Mouse (Mus musculus): ENCODE results near the gene Cda. TPM values are rescaled to one million over a fixed set of nuclear protein-coding genes. Genes with fewer than 3 reads are reported as not detected.

Gene Cda
- total and polyA plus RNA-seq, 2 experiments from 2014 or later, result 2.7 to 7.6 TPM

DNA sequence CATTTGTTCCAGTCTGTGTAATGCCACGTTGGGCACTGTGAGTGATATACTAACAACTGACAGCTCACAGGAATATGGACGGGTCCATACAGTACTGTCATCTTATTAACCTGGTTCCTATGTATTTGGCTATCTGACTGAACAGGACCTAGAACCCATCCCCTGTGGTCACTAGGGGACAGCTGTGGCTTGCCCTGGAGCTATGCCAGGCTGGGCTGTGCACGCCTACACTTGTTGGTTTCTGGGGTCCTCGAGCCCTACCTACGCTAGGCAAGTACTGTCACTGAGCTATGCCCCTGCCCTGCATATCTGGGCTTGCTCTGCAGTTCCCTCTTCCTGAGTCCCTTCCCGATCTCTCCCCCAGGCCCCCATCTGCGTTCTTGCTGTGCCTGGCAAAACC, 46.3 kb downstream of the Cda start:
- Histone ChIP-seq H3K27ac (ENCODE audit: low read depth) (no peak overlapping the region), H3K36me3 (replicated peaks; ENCODE audit: control insufficient read depth, insufficient read depth, low read length) (peaks cover 27% of the 10 kb centered on the region; the same call in 1 of the 2 replicates), H3K4me2 (ENCODE audit: low read depth, low read length) (no peak overlapping the region), H3K9me3 (replicated peaks; ENCODE audit: control insufficient read depth, low read length) (no peaks in the 10 kb centered on the region), H3K4me3 (ENCODE audit: low read depth, low read length) (no peak overlapping the region), H3K9ac (replicated peaks; ENCODE audit: low read depth, low read length) (no peak overlapping the region), H3K4me1 (ENCODE audit: control insufficient read depth, insufficient read depth) (peaks cover 18% of the 10 kb centered on the region), H3K27me3 (ENCODE audit: control insufficient read depth, insufficient read depth, low read length) (no peaks in the 10 kb centered on the region)
- ATAC-seq (ENCODE audit: insufficient read depth, low read depth) (no peak), DNase-seq (ENCODE audit: low spot score) (no peak)
- TF ChIP-seq EP300 (IDR thresholded peaks at IDR 0.05; ENCODE audit: low read depth) (no peak), CTCF (IDR thresholded peaks at IDR 0.05; ENCODE audit: low read depth) (no peak)
- WGBS, result 68% methylated on average over 7 of the region's 7 CpGs

GRCm38 (mm10) chr4:138320711-138321110, 47.1 kb downstream of the Cda start:
- no peak for DNase-seq (ENCODE audit: low spot score)
- Histone ChIP-seq H3K36me3 (replicated peaks; ENCODE audit: control insufficient read depth, insufficient read depth, low read length) (peaks cover 32% of the 10 kb centered on the region; the same call in 1 of the 2 replicates), H3K27ac (ENCODE audit: low read depth) (no peak overlapping the region), H3K4me3 (ENCODE audit: low read depth, low read length) (no peak overlapping the region), H3K4me1 (ENCODE audit: control insufficient read depth, insufficient read depth) (peaks cover 17% of the 10 kb centered on the region), H3K4me2 (ENCODE audit: low read depth, low read length) (no peak overlapping the region), H3K9me3 (replicated peaks; ENCODE audit: control insufficient read depth, low read length) (no peaks in the 10 kb centered on the region), H3K27me3 (ENCODE audit: control insufficient read depth, insufficient read depth, low read length) (no peaks in the 10 kb centered on the region), H3K9ac (replicated peaks; ENCODE audit: low read depth, low read length) (no peak overlapping the region)
- no peak for TF ChIP-seq EP300 (IDR thresholded peaks at IDR 0.05; ENCODE audit: low read depth)
- TF ChIP-seq CTCF (IDR thresholded peaks at IDR 0.05; ENCODE audit: low read depth), result no peak
- no peak for ATAC-seq (ENCODE audit: insufficient read depth, low read depth)
- WGBS, result 59% methylated on average over 9 of the region's 11 CpGs

DNA sequence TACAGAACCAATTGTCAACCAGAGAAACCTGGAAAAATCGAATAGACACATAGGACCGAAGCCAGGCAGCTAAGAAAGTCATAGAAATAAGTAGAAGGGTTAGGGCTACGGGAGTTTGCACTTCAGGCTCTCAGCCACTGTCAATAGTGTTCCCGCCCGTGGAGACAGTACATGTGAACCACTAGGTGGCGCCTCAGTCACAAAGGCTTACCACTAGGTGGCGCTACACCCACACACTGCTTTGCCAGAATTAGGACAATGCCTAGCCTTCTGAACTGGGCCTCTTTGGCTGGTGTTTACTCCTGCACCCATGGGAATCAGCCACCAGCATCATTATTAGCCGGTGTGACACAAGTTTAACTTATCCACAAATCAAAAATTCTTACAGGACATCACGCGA, 48.3 kb downstream of the Cda start:
- peak; percentile 34; the same call in 1 of the 2 replicates for ATAC-seq (ENCODE audit: insufficient read depth, low read depth)
- Histone ChIP-seq H3K4me3 (ENCODE audit: low read depth, low read length) (no peak overlapping the region), H3K36me3 (replicated peaks; ENCODE audit: control insufficient read depth, insufficient read depth, low read length) (peaks cover 44% of the 10 kb centered on the region), H3K4me2 (ENCODE audit: low read depth, low read length) (no peak overlapping the region), H3K9me3 (replicated peaks; ENCODE audit: control insufficient read depth, low read length) (no peaks in the 10 kb centered on the region), H3K9ac (replicated peaks; ENCODE audit: low read depth, low read length) (no peak overlapping the region), H3K27ac (ENCODE audit: low read depth) (no peak overlapping the region), H3K27me3 (ENCODE audit: control insufficient read depth, insufficient read depth, low read length) (no peaks in the 10 kb centered on the region), H3K4me1 (ENCODE audit: control insufficient read depth, insufficient read depth) (peaks cover 17% of the 10 kb centered on the region)
- TF ChIP-seq EP300 (IDR thresholded peaks at IDR 0.05; ENCODE audit: low read depth) (no peak), CTCF (IDR thresholded peaks at IDR 0.05; ENCODE audit: low read depth) (peak; percentile 100)
- 33% methylated on average over 10 of the region's 10 CpGs for WGBS
- peak; percentile 75 for DNase-seq (ENCODE audit: low spot score)

DNA sequence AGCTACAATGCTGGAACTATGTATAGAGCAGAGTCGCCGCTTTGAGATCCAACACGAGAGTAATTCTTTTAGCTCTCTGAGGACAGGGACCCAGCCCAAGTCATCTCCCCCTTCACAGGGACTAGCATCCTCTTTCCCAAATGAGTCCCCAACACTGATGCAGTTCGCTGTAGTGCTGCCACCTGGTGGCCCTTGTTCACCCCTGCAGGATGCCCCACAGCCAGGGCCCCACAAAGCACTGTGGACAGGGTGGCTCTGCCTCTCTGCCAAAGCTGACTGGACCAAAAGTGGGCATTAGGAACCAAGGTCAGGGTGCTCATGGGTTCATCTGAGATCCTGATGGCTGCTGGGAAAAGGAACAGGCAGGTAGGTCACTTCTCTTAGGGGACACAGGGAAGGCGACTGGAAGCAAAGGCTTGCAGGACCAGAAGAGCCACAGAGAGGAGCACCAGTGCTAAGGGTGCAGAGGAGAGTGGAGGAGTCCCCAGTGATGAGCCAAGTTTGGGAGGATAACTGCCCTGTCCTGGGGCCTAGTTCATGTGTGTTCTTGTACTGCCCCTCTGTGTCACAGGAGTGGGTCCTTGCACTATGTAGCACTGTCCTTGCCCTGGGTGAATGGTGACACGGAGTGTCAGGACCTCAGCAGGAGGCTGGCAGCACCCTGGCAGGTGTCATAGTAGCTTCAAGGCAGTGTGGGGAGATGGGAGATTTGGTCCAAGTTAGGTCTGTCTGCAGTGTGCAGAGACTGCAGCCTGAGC, 49.1 kb downstream of the Cda start:
- 55% methylated on average over 6 of the region's 6 CpGs for WGBS
- no peak for ATAC-seq (ENCODE audit: insufficient read depth, low read depth)
- Histone ChIP-seq H3K4me2 (ENCODE audit: low read depth, low read length) (no peak overlapping the region), H3K27ac (ENCODE audit: low read depth) (no peak overlapping the region), H3K27me3 (ENCODE audit: control insufficient read depth, insufficient read depth, low read length) (no peaks in the 10 kb centered on the region), H3K9ac (replicated peaks; ENCODE audit: low read depth, low read length) (no peak overlapping the region), H3K9me3 (replicated peaks; ENCODE audit: control insufficient read depth, low read length) (no peaks in the 10 kb centered on the region), H3K36me3 (replicated peaks; ENCODE audit: control insufficient read depth, insufficient read depth, low read length) (peaks cover 52% of the 10 kb centered on the region), H3K4me3 (ENCODE audit: low read depth, low read length) (no peak overlapping the region), H3K4me1 (ENCODE audit: control insufficient read depth, insufficient read depth) (peaks cover 11% of the 10 kb centered on the region)
- no peak for DNase-seq (ENCODE audit: low spot score)
- TF ChIP-seq CTCF (IDR thresholded peaks at IDR 0.05; ENCODE audit: low read depth) (peak; percentile 79), EP300 (IDR thresholded peaks at IDR 0.05; ENCODE audit: low read depth) (no peak)

DNA sequence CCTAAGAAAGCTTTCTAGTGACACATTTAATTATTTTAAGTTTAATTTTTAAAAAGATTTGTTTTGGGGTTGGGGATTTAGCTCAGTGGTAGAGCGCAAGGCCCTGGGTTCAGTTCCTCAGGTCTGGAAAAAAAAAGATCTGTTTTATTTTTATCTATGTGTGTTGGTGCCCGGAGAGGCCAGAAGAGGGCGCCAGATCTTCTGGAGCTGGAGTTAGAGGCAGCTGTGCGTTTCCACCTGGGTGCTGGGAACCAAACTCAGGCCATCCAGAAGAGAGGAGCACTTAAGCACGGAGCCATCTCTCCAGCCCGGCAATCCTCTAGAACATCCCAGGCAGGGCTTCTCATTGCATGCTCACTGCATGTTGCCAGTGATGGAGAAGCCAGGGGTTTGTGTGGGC, 51.4 kb downstream of the Cda start:
- TF ChIP-seq EP300 (IDR thresholded peaks at IDR 0.05; ENCODE audit: low read depth) (no peak), CTCF (IDR thresholded peaks at IDR 0.05; ENCODE audit: low read depth) (no peak)
- Histone ChIP-seq H3K4me2 (ENCODE audit: low read depth, low read length) (no peak overlapping the region), H3K4me1 (ENCODE audit: control insufficient read depth, insufficient read depth) (0 out of 2 replicates have a peak, but pooled peaks cover 4% of the 10 kb centered on the region), H3K4me3 (ENCODE audit: low read depth, low read length) (no peak overlapping the region), H3K9ac (replicated peaks; ENCODE audit: low read depth, low read length) (no peak overlapping the region), H3K36me3 (replicated peaks; ENCODE audit: control insufficient read depth, insufficient read depth, low read length) (peaks cover 75% of the 10 kb centered on the region), H3K27me3 (ENCODE audit: control insufficient read depth, insufficient read depth, low read length) (no peaks in the 10 kb centered on the region), H3K27ac (ENCODE audit: low read depth) (no peak overlapping the region), H3K9me3 (replicated peaks; ENCODE audit: control insufficient read depth, low read length) (no peaks in the 10 kb centered on the region)
- ATAC-seq (ENCODE audit: insufficient read depth, low read depth), result no peak
- no peak for DNase-seq (ENCODE audit: low spot score)
- WGBS, result 88% methylated on average over 6 of the region's 6 CpGs
